Mouse (Mus musculus) left cerebral cortex, postnatal 4 days (tissue): Measurements from ENCODE around the gene Gse1. TPM values are rescaled to one million over a fixed set of nuclear protein-coding genes. Genes with fewer than 3 reads are reported as not detected.
A peak's percentile ranks its signal among the peaks of the same experiment; 100 is the strongest.

ENCODE experiments used
- DNase-seq: peaks from one replicate; pipeline ENCODE4 v3.0.0-alpha.2; 2022
- intact Hi-C: fragments of 180-260 bp; cut with DNase I; formaldehyde crosslinking; loops from one replicate; pipeline ENCODE4 v1.15.1; 2025
- total RNA-seq, 2 experiments: library from RNA; stranded (reverse); gene quantifications; 2 replicates each; pipeline ENCODE4 v1.2.3; 2021

Gse1 gene
- total RNA-seq, 2 experiments from 2014 or later, result 57.4 to 59.3 TPM

DNA sequence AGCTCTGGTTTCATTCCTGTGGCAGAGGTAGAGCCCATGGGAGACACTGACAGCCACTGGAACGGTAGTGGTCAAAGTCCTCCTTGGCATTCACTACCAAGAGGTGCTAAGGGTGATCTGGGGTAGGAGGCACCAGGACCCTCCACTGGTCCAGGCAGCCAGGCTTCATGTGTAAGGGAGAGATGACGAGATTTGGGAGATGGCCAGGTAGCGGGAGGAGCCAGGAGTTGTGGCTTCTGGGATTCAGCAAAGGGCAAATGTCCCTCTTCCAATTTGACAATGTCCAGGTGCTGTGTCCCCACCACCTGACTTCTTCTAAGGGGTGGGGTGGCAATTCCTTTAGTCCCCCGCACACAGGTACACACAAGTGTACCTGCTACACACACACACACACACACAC, 184.1 kb downstream of the Gse1 start:
- intact Hi-C loops, result no loop called here
- DNase-seq, result no peak

DNA sequence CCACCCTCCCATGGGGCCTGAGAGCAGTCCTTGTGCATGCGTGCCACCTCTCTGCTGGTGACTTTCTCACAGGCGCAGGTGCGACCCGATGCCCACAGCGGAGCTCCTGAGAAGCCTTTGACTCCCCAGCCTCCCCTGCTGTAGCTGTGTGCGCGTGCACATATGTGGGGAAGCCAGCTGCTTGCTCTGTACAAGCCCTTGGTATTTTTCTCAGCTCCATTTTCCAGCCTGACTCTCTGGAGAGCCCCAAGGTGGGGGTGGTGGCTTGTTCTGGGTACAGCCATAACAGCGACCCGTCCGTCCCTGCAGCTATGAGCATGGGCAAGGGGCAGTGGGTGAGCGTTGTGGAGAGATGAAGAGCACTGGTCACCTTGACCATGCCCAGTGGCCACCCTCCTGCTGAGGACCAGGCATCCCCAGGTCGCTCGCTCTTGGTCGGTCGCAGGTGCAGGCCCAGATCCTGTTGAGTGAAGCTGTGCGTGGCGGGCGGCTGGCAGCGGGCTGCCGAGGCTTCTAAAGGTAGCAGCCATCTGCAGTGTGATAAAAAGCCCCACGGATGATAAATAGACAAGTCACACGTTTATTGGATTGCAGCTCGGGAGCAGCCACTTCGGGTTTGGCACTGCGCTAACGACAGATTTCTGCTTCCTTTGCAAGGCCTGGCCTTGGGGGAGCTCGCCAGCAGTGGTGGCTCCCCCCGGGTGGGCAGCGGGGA, 184.8 kb downstream of the Gse1 start:
- intact Hi-C loops, result no loop called here
- DNase-seq, result peak; percentile 56

DNA sequence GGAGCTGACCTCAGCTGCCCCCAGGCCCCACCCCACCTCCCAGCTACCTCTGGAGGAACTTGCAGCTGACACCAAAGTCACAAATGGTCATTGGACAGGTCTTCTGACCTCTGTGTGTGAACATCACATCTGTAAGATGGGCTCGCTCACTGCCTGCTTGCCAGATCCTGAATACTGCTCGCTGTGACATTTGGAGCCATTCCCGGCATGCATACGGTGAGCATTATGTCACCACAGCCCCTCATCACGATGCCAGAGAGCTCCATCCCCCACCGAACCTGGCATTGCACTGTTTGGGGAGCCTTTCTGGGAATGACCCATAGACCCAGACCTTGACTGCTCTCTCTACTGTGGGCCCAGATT, 185.4 kb downstream of the Gse1 start:
- intact Hi-C loops, result no loop called here

DNA sequence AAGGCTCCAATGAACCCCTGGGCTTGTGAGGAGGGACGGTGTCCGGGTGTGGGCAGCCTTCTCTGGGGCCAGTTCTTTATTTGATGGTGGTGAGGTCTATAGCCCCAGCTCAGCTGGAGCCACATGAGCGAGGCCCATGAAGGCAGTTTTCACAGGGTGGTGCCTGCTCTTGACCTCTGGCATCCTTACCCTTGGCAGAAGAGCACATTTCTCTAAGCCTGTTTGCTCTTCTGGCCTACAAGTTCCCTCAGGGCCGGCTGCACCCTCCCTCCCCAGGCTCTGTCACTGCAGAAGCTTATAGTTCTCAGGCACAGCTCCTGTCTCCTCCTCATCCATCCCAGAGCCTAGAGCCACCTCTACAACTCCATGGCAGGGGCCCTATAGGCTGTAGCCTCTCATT, 186.0 kb downstream of the Gse1 start:
- intact Hi-C loops, result no loop called here
- no peak for DNase-seq

More for the DNA sequence above, 185.4 kb downstream of the Gse1 start:
- peak; percentile 78 for DNase-seq

DNA sequence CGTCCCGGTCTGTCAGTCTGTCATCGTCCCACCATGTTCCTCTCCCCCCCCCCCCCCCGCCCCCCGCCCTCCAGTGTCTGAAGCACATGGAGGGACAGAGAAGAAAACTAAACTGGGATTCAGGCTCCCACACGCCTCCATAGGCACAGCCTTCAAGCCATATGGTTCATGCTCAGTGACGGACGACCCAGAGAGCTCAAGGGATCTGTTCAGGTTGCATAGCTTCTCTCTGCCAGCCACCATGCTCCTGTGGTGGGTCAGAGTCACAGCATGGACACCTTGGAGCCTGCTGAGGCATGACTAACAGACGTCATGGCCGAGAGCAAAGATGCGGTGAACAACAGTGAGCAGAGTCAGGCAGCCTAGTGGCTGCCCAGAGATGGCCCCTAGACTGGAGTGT, 187.2 kb downstream of the Gse1 start:
- intact Hi-C loops, result no loop called here
- DNase-seq, result no peak

DNA sequence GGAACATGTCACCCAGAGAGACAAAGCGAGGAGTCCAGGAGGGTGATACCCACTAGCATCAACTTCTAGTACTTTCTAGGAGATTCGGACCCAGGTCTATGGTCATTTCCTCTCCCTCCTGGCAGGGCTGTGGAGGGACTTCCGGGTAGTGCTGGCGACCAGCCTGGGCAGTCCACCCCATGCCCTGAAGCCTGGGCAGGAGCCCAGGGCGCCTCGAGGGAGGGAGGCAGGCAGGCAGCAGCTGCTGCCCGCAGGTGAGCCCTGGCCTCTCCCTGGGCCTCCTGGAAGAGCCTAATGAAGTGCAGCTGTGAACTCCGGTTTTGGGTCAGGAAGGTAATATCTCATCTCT, 187.9 kb downstream of the Gse1 start:
- intact Hi-C loops, result no loop called here
- no peak for DNase-seq

DNA sequence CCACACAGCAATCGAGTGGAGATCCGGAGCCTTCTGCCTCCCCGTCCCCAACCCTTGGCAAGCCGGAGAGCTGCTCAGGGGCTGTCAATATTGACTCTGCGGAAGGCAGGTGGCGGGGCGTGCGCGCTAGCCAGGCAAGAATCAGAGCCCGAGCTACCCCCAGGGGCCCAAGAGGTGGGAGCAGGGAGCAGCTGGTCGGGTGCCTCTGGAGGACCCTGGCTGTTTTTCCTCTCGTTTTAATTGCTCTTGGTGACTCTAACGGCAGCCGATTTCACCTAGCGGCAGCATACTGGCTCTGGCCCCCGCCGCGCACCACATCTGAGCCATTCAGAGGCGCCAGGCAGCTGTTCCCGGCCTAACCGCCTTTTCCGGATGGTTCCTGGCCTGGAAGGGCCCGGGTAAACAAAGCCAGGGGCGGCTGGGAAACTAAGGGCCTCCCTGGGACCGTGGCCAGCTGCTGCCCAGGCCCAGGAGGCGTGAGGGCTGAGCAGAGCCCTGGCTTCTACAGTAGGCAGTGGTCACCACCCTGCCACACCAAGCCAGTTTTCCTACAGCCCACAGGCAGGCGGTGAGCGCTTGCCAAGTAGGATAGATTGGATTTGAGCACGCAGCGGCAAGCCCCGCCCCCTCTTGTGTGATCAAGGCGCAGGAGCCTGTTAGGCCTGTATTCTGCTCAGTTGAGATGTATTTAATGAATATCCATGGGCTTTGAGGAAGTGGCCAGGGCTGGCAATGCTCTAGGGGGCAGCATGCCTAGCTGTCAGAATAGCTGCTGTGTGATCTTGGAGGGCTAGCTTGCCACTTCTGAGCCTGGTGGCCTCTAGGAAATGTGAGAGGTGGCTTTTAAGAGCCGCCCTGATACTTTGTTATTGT, 188.5 kb downstream of the Gse1 start:
- intact Hi-C loops, result no loop called here
- DNase-seq, result peak; percentile 93

DNA sequence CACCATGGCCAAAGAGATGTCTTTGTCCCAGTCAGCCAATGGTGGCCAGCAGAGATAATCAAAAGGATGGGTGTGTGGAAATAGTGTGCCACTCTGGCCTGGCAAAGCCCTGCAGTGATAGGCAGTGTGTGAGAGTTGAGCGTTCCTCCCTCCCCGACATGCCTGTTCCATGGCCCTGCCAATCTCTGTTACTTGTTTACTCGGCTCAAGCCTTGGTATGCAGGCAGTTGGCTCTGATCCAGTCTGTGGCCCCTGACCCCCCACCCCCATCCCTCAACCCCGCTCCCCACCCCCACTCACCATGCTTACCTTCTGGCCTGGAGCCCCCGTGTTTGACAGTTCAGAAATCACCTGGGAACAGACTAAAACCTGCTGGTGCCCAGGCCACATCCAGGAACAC, 189.9 kb downstream of the Gse1 start:
- DNase-seq, result no peak
- intact Hi-C loops, result no loop called here

DNA sequence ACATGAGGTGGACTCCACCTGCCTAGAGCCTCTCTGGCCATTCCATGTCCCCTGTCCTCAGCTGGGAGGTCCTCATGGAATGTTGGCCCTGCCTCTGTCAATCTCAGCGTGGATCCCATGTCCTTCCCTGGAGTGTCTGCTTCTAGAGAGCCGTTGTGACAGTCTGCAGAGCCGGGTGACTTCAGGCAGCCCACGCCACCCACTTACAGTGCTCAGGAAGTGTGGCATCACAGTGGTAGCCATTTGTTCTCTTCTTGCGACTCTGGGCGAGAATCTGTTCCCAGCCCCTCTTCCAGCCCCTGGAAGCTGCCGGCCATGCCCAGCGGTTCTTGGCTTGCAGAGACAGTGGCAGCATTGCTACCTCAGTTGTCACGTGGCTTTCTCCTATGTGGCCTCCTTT, 191.4 kb downstream of the Gse1 start:
- DNase-seq, result no peak
- intact Hi-C loops, result no loop called here

DNA sequence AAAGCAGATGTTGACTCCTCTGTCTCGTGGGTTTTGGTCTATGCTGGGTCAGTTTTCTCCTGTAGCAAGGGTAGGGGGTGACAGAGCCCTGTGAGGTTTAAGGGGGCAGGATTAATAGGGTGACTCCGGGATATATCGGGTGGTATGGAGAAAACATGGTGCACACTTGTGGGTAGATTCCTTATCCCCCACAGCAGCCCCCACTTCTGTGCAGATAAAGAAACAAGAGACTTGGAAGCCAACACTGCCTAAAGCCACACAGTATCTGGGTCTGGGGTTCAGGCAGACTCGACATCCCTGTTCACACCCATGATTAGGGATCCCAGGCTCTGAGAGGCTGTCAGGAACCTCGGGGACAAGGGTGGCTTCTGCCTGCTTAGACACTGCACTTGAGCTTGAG, 192.0 kb downstream of the Gse1 start:
- DNase-seq, result no peak
- intact Hi-C loops, result no loop called here

DNA sequence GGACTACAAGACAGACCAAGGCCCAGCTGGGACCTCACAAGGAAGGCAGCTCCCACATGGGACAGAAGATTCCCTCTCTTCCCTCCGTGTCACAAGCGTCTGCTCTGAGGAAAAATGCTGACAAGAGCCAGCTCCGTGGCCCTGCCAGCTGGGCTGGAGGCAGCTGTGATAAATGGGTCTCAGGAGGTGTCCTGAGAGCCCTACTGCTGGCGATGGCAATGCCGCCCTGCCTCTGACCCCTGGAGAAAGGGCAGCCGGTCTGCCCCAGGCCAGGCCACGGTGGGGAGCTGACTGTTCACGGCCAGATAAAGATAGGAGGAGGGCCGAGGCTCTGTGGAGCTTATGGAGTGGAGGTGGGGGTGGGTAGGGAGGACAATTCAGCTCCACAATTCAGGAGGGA, 193.4 kb downstream of the Gse1 start:
- DNase-seq, result peak; percentile 59
- intact Hi-C loops, result no loop called here

DNA sequence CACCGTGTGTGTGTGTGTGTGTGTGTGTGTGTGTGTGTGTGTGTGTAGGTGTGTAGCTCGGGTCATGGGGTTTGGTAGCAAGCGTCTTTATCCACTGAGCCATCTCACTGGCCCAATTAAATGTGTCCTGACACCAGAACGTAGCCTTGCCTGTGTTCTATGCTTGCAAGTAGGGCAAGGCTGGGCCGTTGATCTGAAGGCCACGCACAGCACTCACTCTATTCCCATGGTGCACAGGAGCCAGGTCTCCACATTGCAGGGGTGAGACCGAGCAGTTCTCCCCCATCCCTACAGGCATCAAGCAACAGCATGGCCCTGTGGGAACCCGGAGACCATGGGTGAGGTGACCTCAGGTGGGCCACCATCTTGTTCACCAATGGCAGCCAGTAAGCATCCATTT, 194.0 kb downstream of the Gse1 start:
- intact Hi-C loops, result no loop called here
- no peak for DNase-seq

DNA sequence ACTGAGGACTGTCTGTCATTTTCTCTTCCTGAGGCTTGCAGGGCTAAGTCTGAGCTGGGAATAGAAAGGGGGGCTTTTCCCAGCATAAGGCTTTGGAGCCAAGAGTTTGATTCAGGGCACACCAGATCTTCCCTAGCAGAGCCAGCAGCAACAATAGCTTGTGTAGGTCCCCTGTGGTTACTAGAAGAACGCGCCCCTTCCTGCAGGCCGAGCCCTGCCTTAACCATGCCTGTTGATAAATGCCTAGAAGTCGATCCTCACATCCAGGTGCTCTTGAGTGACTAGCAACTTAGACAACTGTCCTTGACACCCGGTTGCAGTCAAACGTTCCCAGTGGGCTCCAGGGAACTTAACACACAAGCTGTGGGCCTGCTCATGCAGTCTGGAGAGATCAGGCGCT, 195.3 kb downstream of the Gse1 start:
- intact Hi-C loops, result no loop called here
- DNase-seq, result no peak

DNA sequence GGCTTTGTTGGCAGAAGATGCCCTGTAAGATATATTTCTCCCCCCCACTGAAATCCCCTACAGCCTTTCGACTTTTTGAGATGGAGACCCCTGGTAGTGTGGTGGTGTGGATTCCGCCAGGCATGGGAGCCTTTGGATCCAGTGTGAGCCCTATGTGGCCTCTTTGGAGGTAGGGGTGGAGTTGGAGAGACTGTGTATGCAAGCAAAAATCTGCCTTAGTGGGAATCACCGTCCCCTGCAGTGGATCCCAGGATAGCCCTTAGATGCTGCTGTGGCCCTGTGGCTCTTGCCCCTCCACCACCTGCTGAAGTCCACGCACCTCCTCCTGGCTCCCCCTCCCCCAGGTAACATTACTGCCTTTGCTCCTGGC, 196.6 kb downstream of the Gse1 start:
- intact Hi-C loops, result no loop called here
- no peak for DNase-seq

DNA sequence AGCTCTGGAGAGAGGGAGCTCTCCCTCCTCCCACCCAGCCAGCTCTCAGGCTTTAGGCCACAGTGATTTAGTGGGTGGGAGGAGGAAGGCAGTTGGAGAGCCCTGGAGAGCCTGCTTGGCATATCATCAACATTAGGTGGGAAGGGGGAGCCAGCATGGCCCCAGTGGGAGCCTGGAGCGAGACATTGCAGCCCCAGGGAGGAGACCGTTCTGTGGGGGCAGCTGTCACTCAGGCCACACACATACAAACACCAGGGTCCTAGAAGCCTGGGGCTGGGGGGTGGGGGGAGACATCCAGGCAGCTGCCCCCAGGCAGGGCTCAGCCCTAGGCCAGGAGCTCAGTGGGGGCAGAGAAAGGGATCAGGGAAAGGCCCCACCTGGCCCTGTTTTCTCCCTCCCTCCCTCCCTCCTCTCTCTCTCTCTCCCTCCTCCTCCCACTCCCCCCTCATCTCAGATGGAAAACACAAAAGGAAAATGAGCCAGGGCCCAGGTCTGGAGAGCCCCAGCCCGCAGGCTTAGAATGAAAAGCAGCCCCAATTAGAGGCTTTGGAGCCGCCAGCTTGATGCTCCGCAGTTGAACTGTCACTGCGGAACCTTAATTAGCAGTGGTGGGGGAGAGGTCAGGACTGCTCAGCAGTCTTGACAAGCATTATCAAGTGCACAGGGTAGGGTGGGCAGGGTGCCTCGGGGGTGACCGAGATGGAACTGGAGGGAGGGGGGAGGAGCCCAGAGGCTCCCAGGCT, 197.1 kb downstream of the Gse1 start:
- peak; percentile 78 for DNase-seq
- intact Hi-C loops, result no loop called here

DNA sequence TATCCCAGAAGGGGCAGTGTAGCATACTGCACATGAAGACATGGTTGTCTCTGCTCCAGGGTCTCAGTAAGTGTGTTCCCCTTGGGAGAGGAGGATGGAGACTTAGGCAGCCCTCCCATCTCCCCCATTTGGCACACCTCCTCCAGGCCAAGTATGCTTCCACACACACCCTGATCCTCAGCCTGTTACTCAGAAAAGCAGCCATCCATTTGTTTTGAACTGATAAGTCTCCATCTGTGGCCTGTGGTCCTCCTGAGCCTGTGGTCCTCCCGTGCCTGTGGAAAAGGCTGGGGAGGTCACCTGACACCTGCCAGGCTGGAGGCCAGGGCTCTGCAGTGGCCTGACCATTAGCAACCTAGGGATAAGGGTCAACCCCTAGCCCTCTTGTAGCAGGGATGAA, 197.8 kb downstream of the Gse1 start:
- DNase-seq, result no peak
- intact Hi-C loops, result no loop called here

DNA sequence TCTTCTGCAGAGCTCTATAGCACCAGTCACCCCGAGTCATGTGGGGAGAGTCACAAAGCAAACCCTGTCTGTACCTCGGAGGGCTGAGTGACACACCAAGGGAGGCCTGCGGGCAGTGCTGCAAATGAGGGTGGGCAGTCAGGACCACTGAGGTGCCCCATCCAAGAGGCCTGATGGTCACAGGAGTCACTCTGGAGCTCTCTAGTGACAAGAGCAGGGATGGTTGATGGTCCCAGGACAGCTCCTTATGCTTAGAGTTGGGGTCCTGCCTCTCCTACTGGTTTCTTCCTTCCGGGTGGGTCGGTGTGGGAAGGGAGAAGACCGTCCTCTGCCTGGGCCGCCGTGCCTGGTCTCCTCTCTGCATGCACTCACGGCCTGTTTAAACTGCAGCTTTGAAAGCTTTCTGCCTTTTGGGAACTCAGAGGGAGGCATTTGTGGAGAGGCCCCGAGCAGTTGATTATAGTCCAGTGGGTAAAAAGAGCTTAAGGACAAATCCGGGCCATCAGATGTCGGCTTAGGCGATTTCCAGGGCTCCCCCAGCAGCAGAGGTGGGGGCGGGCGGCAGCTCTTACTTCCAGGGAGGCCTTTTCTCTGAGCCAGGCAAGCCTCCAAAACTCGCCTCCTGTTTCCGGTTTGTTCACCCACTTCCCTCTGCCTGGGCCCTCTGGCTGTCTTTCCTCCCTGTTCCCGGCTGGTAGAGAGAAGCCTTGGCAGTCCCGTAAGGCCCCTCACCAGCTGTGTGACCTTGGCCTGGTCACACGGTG, 198.5 kb downstream of the Gse1 start:
- intact Hi-C loops, result no loop called here
- DNase-seq, result peak; percentile 87

DNA sequence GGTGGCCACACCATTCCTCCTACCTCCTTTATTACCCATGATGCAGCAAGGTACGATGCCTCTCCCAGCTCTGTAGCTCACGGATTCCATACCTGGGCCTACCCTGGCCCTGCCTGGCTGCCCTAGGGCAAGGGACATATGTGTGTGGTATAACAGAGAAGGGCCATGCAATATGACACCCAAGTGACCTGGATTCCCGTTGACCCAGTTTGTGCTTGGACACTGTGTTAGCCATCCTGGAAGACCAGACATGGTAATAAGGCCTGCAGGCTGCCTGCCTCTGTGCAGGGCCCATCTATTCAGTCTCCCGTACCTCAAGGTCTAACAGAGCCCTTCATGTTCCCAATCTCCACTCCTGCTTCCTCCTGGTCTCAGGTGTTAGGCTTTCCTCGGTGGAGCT, 200.2 kb downstream of the Gse1 start:
- intact Hi-C loops, result no loop called here
- DNase-seq, result no peak

DNA sequence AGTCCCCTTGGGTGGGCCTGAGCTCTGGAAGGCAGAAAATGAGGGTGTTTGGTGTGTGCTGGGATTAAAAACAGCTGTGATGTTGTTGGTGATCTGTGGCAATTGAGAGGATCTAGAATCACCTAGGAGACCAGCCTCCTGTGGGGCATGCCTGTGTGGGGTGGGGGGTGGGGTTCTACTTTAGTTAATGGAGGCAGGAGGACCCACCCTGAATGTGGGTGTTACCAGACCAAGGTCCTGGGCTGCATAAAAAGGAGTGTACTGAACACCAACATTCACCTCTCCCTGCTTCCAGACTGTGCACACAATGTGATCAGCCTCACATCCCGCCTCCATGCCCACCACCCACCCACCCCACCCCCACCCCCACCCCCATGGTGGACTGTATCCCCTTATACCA, 200.9 kb downstream of the Gse1 start:
- intact Hi-C loops, result no loop called here
- DNase-seq, result no peak

DNA sequence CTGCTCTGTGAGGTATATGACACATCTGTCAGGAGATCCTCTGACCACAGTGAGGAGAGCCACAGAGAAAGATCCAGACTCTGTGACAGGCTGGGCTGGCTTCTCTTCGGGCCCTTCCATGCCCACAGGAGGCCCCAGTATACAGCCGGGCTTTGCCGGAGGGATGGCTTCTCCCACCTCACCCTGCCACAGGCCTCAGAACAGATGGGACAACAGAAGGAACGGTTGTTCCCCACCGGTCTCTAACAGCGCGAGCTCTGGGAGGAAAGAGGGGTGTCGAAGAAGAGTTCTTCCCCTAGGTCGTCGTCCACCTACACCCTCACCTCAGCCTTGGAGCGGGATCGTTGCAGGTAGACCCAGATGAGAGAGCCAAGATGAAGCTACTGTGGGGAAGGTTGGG, 202.8 kb downstream of the Gse1 start:
- DNase-seq, result no peak

DNA sequence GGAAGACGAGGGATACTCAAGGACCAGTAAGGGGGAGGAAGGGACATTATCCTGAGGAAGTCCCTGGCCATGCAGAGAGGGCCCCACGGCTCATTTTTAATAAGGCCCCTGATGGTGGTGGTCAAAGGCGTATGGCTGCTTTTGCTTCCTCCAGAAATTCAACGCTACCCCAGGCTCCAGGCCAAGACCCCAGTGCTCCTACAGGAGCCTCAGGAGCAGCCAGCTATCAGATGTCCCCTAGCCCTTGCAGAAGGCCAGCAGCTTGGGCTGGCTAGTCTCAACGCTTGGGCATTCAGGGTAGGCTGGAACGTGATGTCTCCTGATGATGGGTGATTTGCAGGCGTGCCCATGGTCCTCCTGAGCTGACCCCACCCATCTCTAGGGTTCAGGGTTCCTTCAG, 204.2 kb downstream of the Gse1 start:
- DNase-seq, result no peak
- intact Hi-C loops, result no loop called here

More for the DNA sequence above, 202.8 kb downstream of the Gse1 start:
- intact Hi-C loops, result no loop called here
